Mouse (Mus musculus) bone marrow, adult 2 months (tissue): Measurements from ENCODE around the gene Efna5.

ENCODE experiments used
- CTCF ChIP-seq: fragments of 200-500 bp; IDR thresholded peaks from 2 replicates; pipeline ENCODE4 v1.5.1; 2011; ENCODE audit warnings: low read length, control low read depth; ENCODE audit not compliant: control insufficient read depth, insufficient read depth
- POLR2A ChIP-seq: fragments of 200-500 bp; IDR thresholded peaks from 2 replicates; pipeline ENCODE4 v1.6.1; 2011; ENCODE audit warnings: low read depth, mild to moderate bottlenecking, control low read depth, low read length, borderline replicate concordance; ENCODE audit not compliant: control insufficient read depth

DNA sequence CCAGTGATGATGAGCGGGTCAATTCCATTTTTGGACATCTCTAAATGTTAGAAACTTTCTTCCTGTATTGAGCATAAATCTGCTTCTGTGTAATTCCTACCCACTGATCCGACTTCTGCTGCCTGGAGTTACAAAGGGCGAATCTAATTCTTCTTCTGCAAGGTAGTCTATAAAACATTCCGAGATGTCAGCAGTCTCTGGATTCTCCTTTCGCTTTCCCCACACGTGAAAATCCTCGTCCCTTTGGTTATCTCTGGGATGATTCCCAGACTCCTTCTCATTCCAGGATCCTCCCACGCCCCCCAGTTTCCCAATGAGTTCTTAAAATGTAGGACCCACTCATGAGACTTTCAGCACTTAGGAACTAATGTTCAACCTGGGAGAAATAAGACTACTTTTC lies 229.4 kb downstream of the Efna5 start:
- TF ChIP-seq POLR2A = no peak
- no peak for TF ChIP-seq CTCF
